Mouse (Mus musculus) kidney, embryonic 14.5 days (tissue): ENCODE results near the gene Cfap126. TPM values are rescaled to one million over a fixed set of nuclear protein-coding genes. Genes with fewer than 3 reads are reported as not detected.

Source experiments
- ATAC-seq: fragments of 200-750 bp; cut with Nextera tagmentation; 2 replicates; pipeline ENCODE4 v1.8.0; 2017; ENCODE audit warnings: moderate number of reproducible peaks, mild to moderate bottlenecking, moderate TSS enrichment, moderate library complexity; ENCODE audit not compliant: low FRiP score, low TSS enrichment
- H3K27ac ChIP-seq: fragments of 300-500 bp; sonication (generic); 2 replicates; pipeline ENCODE4 v1.5.1; 2014; ENCODE audit warnings: low read depth, mild to moderate bottlenecking, low read length, moderate library complexity, mixed read lengths
- H3K27me3 ChIP-seq: fragments of 300-500 bp; sonication (generic); 2 replicates; pipeline ENCODE4 v1.6.1; 2014; ENCODE audit warnings: mild to moderate bottlenecking, low read length; ENCODE audit not compliant: control insufficient read depth, insufficient read depth
- H3K36me3 ChIP-seq: fragments of 300-500 bp; sonication (generic); 2 replicates; pipeline ENCODE4 v1.6.1; 2014; ENCODE audit warnings: low read length, mixed read lengths; ENCODE audit not compliant: control insufficient read depth, insufficient read depth
- H3K4me1 ChIP-seq: fragments of 300-500 bp; sonication (generic); 2 replicates; pipeline ENCODE4 v1.6.1; 2014; ENCODE audit warnings: low read length, mixed read lengths; ENCODE audit not compliant: control insufficient read depth, insufficient read depth
- H3K4me2 ChIP-seq: fragments of 300-500 bp; sonication (generic); replicated peaks from 2 replicates; pipeline ENCODE4 v1.6.1; 2014; ENCODE audit warnings: low read depth, mild to moderate bottlenecking, low read length
- H3K4me3 ChIP-seq: fragments of 300-500 bp; sonication (generic); 2 replicates; pipeline ENCODE4 v1.5.1; 2014; ENCODE audit warnings: mild to moderate bottlenecking, low read length
- H3K9ac ChIP-seq: fragments of 300-500 bp; sonication (generic); 2 replicates; pipeline ENCODE4 v1.6.1; 2014; ENCODE audit warnings: low read depth, mild to moderate bottlenecking, low read length, moderate library complexity
- H3K9me3 ChIP-seq: fragments of 300-500 bp; sonication (generic); 2 replicates; pipeline ENCODE4 v1.6.1; 2016; ENCODE audit warnings: low read length; ENCODE audit not compliant: control insufficient read depth
- WGBS: fragments of 180-500 bp; shearing (Covaris S2); extraction: QIAGEN DNeasy Blood & Tissue Kit; methylation state at CpG from one replicate; pipeline ENCODE4 v1.1.7; 2014; 5-methylcytosine and 5-hydroxymethylcytosine counted together
- polyA plus RNA-seq: library from polyadenylated mRNA; unstranded; fragments of >200 nt; fragmentation: Nextera tagmentation; extraction: Ambion mirVana; gene quantifications from 2 replicates; pipeline ENCODE4 v1.2.1, GENCODE M21; 2014

Gene Cfap126
- polyA plus RNA-seq, 1 experiment from 2014 or later, result 2.9 TPM

DNA sequence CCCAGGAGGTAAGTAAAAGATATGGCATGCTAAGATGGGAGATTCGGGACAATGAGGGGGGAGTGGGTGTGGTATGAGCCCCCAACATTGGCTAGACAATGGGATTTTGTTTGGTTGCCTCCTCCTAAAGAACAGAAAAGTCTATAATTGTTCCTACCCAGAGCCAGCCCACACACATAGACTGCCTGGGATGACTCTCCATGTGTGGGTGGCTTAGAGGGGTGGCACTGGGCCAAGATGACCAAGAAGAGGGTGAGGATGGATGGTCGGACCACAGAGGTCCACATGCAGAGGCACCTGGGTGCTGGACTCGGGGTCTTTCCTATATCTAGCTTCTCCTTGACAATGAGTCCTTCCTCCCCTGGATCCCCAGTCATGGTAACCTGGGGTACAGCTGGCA is 42.9 kb downstream of the Cfap126 start:
- Histone ChIP-seq H3K4me3 (no peak overlapping the region), H3K4me2 (no peak overlapping the region), H3K27me3 (peaks cover 23% of the 10 kb centered on the region), H3K9ac (no peak overlapping the region), H3K9me3 (no peaks in the 10 kb centered on the region), H3K36me3 (no peaks in the 10 kb centered on the region), H3K27ac (no peak overlapping the region), H3K4me1 (peaks cover 6% of the 10 kb centered on the region; the same call in 1 of the 2 replicates)
- no peak for ATAC-seq
- 77% methylated on average over 3 of the region's 3 CpGs for WGBS

DNA sequence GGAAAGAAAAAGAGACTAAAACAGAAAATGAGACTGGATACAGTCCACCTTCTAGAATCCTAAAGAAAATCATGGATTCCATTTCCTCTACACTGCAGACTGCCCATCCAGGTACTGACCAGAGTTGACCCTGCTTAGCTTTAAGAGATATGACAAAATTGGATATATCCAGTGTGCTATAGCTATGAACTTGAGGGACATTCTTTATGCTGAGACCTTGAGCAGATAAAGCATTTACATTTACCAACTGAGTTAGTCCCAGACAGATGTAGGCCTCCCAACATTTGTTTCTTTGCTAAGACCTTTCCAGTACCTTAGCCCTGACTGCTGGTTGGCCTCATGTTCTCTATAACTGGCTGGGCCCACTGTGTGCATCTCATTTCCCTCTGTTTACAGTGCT is 44.2 kb downstream of the Cfap126 start:
- Histone ChIP-seq H3K27me3 (peaks cover 23% of the 10 kb centered on the region), H3K9me3 (no peaks in the 10 kb centered on the region), H3K4me3 (no peak overlapping the region), H3K4me2 (no peak overlapping the region), H3K9ac (no peak overlapping the region), H3K27ac (no peak overlapping the region), H3K4me1 (peaks cover 6% of the 10 kb centered on the region; the same call in 1 of the 2 replicates), H3K36me3 (no peaks in the 10 kb centered on the region)
- no peak for ATAC-seq

DNA sequence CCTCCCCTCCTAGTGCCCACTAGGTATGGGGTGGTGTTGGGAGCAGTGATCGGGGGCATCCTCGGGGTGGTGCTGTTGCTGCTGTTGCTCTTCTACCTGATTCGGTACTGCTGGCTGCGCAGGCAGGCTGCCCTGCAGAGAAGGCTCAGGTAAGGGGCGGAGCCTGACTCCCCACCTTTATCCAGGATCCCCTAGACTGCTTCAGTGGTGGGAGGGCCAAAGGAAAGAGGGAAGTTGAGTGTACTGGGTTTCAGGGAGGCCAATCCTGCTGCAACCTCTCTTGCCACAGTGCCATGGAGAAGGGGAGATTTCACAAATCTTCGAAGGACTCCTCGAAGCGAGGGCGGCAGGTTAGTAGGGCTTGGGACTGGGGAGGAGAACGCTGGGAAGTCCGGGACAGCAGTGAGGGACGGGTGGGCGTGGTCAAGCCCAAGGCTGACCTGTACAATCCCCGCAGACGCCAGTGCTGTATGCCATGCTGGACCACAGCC is 45.8 kb downstream of the Cfap126 start:
- Histone ChIP-seq H3K9ac (peak overlapping the region; percentile 23; the same call in 1 of the 2 replicates), H3K4me1 (peaks cover 6% of the 10 kb centered on the region; the same call in 1 of the 2 replicates), H3K4me3 (peak overlapping the region; percentile 34), H3K4me2 (peak overlapping the region; percentile 57), H3K36me3 (no peaks in the 10 kb centered on the region), H3K9me3 (no peaks in the 10 kb centered on the region), H3K27ac (no peak overlapping the region), H3K27me3 (peaks cover 23% of the 10 kb centered on the region)
- ATAC-seq, result peak; percentile 65
- WGBS, result 3% methylated on average over 15 of the region's 15 CpGs

DNA sequence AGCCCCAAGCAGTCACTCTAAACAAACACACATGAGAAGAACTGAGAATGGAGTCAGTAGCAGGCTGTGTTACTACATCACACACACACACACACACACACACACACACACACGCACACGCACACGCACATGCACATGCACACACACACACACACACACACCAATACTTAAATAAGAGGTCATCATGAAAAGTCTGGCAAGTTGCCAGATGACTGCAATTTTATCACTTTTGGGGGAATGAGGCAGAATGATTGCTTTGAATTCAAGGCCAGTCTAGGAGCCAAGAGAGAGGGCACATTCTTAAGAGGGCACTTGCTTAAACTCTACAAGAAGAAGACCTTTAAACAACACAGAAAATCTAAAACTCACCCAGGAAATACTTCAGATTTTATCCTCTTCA is 48.8 kb downstream of the Cfap126 start:
- Histone ChIP-seq H3K9me3 (no peaks in the 10 kb centered on the region), H3K4me2 (no peak overlapping the region), H3K9ac (no peak overlapping the region), H3K4me3 (no peak overlapping the region), H3K36me3 (no peaks in the 10 kb centered on the region), H3K27me3 (peaks cover 18% of the 10 kb centered on the region), H3K4me1 (peaks cover 6% of the 10 kb centered on the region; the same call in 1 of the 2 replicates), H3K27ac (no peak overlapping the region)
- no peak for ATAC-seq
- 87% methylated on average over 3 of the region's 3 CpGs for WGBS

DNA sequence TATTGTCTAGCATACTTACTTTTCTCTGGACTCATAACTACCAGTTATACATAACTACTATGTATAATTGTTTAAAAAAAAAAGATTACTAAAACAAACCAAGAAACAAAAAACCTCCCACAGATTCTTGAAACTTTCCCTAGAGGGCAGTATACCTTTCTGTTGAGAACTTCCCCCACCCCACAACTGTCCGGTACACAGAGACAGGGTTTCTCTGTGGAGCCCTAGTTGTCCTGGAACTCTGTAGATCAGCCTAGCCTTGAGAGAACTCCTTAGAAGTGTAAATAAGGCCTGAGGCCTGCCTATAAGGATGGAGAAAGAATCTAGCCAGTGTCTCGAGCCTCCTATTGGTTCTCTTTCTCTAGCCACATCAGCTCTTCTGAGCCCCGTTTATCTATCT is 50.5 kb downstream of the Cfap126 start:
- no peak for ATAC-seq
- peaks cover 6% of the 10 kb centered on the region; the same call in 1 of the 2 replicates for H3K4me1 ChIP-seq
- no peak overlapping the region for H3K4me2 ChIP-seq
- WGBS, result 47% methylated on average over 3 of the region's 3 CpGs
- no peak overlapping the region for H3K9ac ChIP-seq
- peaks cover 12% of the 10 kb centered on the region for H3K27me3 ChIP-seq
- no peaks in the 10 kb centered on the region for H3K36me3 ChIP-seq
- H3K4me3 ChIP-seq, result no peak overlapping the region
- H3K9me3 ChIP-seq, result no peaks in the 10 kb centered on the region
- H3K27ac ChIP-seq, result no peak overlapping the region

DNA sequence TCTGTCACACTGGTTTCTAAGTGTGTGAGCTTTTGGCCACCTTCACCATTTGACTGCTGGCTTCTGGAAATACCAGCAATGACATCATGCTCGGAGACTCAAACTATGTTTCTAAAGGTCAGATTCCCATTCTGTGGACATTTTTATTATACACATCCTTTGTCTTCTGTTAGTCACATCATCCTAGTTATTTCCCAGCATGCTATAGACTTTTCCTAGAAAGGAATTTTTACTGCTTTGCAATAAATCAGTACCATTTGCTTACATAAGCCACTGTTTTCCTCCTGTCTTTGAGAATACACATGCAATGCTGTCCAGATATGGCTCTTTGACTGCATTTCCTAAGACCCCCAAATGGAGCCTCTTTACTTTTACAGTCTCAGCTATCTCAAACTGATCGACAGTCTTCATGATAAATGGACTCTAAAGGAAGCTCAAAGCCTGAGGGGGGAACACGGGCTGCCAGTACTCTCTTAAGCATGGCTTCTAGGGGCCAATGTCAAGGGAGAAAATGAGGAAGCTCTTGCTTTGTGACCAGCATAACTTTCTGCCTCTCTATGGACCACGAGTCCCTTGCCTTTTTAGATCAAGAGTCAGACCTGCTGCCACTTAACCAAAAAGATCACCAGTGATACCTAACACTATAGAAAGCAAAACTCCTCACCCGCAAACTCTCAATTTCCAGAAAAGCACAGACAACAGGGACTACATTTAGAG is 52.1 kb downstream of the Cfap126 start:
- Histone ChIP-seq H3K9me3 (no peaks in the 10 kb centered on the region), H3K27me3 (no peaks in the 10 kb centered on the region), H3K4me3 (no peak overlapping the region), H3K9ac (no peak overlapping the region), H3K4me2 (no peak overlapping the region), H3K27ac (no peak overlapping the region), H3K4me1 (no peaks in the 10 kb centered on the region), H3K36me3 (no peaks in the 10 kb centered on the region)
- 58% methylated on average over 5 of the region's 5 CpGs for WGBS
- no peak for ATAC-seq

DNA sequence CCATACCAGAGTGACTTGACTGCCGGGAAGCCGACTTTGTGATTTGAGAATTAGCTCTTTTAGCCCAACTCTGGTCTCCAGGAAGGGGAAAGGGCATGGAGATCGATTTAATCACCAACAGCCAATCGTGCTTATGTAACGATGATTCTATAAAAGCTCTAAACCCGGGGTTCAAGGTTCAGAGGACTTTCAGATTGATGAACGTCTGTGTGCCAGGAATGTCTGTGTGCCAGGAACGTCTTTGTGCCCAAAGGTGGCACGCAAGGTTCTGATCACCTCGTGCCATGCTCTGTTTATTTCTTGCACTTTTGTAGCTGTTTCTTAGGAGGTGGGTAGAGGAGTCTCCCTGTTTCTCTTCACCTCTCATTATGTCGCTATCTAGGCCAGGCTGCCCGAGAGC is 55.2 kb downstream of the Cfap126 start:
- no peak overlapping the region; the same call in 1 of the 2 replicates for H3K9ac ChIP-seq
- H3K36me3 ChIP-seq, result no peaks in the 10 kb centered on the region
- ATAC-seq, result no peak
- no peaks in the 10 kb centered on the region for H3K4me1 ChIP-seq
- H3K9me3 ChIP-seq, result no peaks in the 10 kb centered on the region
- H3K27me3 ChIP-seq, result no peaks in the 10 kb centered on the region
- 89% methylated on average over 12 of the region's 12 CpGs for WGBS
- no peak overlapping the region for H3K4me3 ChIP-seq
- no peak overlapping the region for H3K27ac ChIP-seq
- H3K4me2 ChIP-seq, result no peak overlapping the region

DNA sequence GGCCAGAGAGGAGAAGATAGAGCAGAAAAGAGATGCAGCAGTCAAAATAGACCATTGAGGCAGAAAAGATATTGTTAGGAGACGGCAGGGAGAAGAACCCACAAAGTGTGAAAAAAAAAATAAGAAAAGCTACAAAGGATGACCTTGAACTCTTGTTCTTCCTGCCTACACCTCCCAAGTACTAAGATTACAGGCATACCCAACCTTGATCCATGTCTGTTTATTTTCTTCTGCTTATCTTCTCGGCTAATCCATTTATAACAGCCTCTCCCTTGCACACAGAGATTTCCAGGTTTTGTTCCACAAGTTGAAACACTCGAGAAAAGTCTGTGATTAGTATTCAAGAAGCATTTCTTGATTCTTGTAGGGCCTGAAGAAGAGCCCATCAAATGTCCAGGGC is 56.2 kb downstream of the Cfap126 start:
- no peak overlapping the region for H3K4me2 ChIP-seq
- H3K27ac ChIP-seq, result no peak overlapping the region
- no peaks in the 10 kb centered on the region for H3K4me1 ChIP-seq
- no peak overlapping the region for H3K4me3 ChIP-seq
- H3K9me3 ChIP-seq, result no peaks in the 10 kb centered on the region
- no peak for ATAC-seq
- no peak overlapping the region for H3K9ac ChIP-seq
- H3K36me3 ChIP-seq, result no peaks in the 10 kb centered on the region
- WGBS, result 45% methylated on average over 3 of the region's 3 CpGs
- no peaks in the 10 kb centered on the region for H3K27me3 ChIP-seq

DNA sequence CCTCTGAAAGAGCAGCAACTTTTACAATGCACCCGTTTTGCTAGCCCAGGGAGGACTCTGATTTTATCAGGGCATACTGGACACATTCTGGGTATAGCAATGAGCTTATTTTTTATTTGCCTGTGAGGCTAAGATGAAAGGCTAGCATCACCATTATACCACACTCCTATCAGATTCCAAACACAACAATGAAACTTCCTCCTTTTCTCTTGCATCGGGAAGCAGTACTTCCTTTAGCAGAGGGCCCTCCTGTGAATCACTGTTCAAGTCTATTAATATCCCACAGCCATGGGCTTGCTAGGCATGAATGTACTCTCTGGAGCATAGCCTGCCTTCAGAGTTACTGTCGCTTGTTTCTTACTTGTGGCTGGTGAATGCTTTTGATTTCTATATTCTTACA is 57.4 kb downstream of the Cfap126 start:
- no peak overlapping the region for H3K4me2 ChIP-seq
- H3K27me3 ChIP-seq, result no peaks in the 10 kb centered on the region
- H3K4me3 ChIP-seq, result no peak overlapping the region
- WGBS, result 24% methylated on average over 3 of the region's 3 CpGs
- no peak overlapping the region for H3K9ac ChIP-seq
- H3K36me3 ChIP-seq, result no peaks in the 10 kb centered on the region
- H3K27ac ChIP-seq, result peak overlapping the region; percentile 1; the same call in 1 of the 2 replicates
- peak; percentile 50; the same call in 1 of the 2 replicates for ATAC-seq
- no peaks in the 10 kb centered on the region for H3K9me3 ChIP-seq
- H3K4me1 ChIP-seq, result no peaks in the 10 kb centered on the region
